Mouse (Mus musculus) bone marrow, adult 2 months (tissue): Measurements from ENCODE around the gene Atp10a. TPM values are rescaled to one million over a fixed set of nuclear protein-coding genes. Genes with fewer than 3 reads are reported as not detected.

Experiments
- H3K27ac ChIP-seq: fragments of 200-500 bp; 2 replicates; pipeline ENCODE4 v1.5.1; 2012; ENCODE audit warnings: low read depth, mild to moderate bottlenecking, control low read depth, inconsistent platforms, low read length; ENCODE audit not compliant: control insufficient read depth, poor library complexity, insufficient read depth
- H3K4me1 ChIP-seq: fragments of 200-500 bp; 2 replicates; pipeline ENCODE4 v1.6.1; 2011; ENCODE audit warnings: low read length; ENCODE audit not compliant: control insufficient read depth, insufficient read depth
- H3K4me3 ChIP-seq: fragments of 200-500 bp; replicated peaks from 2 replicates; pipeline ENCODE3; 2011; ENCODE audit warnings: mild to moderate bottlenecking, low read depth, low read length, control low read depth; ENCODE audit not compliant: control insufficient read depth
- CTCF ChIP-seq: fragments of 200-500 bp; IDR thresholded peaks from 2 replicates; pipeline ENCODE4 v1.5.1; 2011; ENCODE audit warnings: low read length, control low read depth; ENCODE audit not compliant: control insufficient read depth, insufficient read depth
- POLR2A ChIP-seq: fragments of 200-500 bp; IDR thresholded peaks from 2 replicates; pipeline ENCODE4 v1.6.1; 2011; ENCODE audit warnings: low read depth, mild to moderate bottlenecking, control low read depth, low read length, borderline replicate concordance; ENCODE audit not compliant: control insufficient read depth
- WGBS: fragments of 180-500 bp; shearing (Covaris S2); methylation state at CpG from one replicate; pipeline ENCODE4 v1.1.7; 2018; 5-methylcytosine and 5-hydroxymethylcytosine counted together
- polyA plus RNA-seq: library from polyadenylated mRNA; stranded (reverse); fragments of >200 nt; gene quantifications from 2 replicates; pipeline ENCODE4 v1.2.4, GENCODE M21; 2011; ENCODE audit warnings: low replicate concordance; ENCODE audit not compliant: missing spikeins, insufficient read depth, insufficient read length

Atp10a gene
- 0.47 and 2.5 TPM in 2 replicates for polyA plus RNA-seq

GRCm38 (mm10) chr7:58655866-58656265, at the start of gene Atp10a:
Atp10a (plus strand) TSS chr7:58656166.
- TF ChIP-seq CTCF (no peak), POLR2A (no peak)
- Histone ChIP-seq H3K4me3 (no peak within 1 kb of the TSS), H3K27ac (no peak within 1 kb of the TSS), H3K4me1 (peaks cover 2% of the 10 kb centered on the region; the same call in 1 of the 2 replicates)
- WGBS: 78% methylated on average over 6 of the region's 6 CpGs

- no peak for TF ChIP-seq POLR2A
- TF ChIP-seq CTCF: no peak
Measured at GRCm38 (mm10) chr7:58618048-58618447, 37.9 kb upstream of the Atp10a start.

GRCm38 (mm10) chr7:58626305-58627155, 29.4 kb upstream of the Atp10a start:
- H3K4me3 ChIP-seq: no peak overlapping the region
- 9% methylated on average over 9 of the region's 9 CpGs for WGBS
- no peaks in the 10 kb centered on the region for H3K4me1 ChIP-seq
- H3K27ac ChIP-seq: no peak overlapping the region
- no peak for TF ChIP-seq CTCF
- no peak for TF ChIP-seq POLR2A

More at GRCm38 (mm10) chr7:58618048-58618447, 37.9 kb upstream of the Atp10a start:
- WGBS: 72% methylated on average over 1 of the region's 1 CpGs
- no peak overlapping the region for H3K4me3 ChIP-seq
- H3K27ac ChIP-seq: no peak overlapping the region
- no peaks in the 10 kb centered on the region for H3K4me1 ChIP-seq

- 67% methylated on average over 1 of the region's 1 CpGs for WGBS
- Histone ChIP-seq H3K4me1 (no peaks in the 10 kb centered on the region), H3K4me3 (no peak overlapping the region), H3K27ac (no peak overlapping the region)
- TF ChIP-seq POLR2A: no peak
- TF ChIP-seq CTCF: no peak
Measured at GRCm38 (mm10) chr7:58627381-58627780, 28.6 kb upstream of the Atp10a start.

- H3K4me3 ChIP-seq: no peak overlapping the region
- H3K4me1 ChIP-seq: no peaks in the 10 kb centered on the region
- no peak overlapping the region for H3K27ac ChIP-seq
- 78% methylated on average over 2 of the region's 2 CpGs for WGBS
- TF ChIP-seq CTCF: no peak
- TF ChIP-seq POLR2A: no peak
Measured at GRCm38 (mm10) chr7:58629233-58629632, 26.7 kb upstream of the Atp10a start.

GRCm38 (mm10) chr7:58633683-58634082, 22.3 kb upstream of the Atp10a start:
- H3K4me3 ChIP-seq: no peak overlapping the region
- 21% methylated on average over 1 of the region's 1 CpGs for WGBS
- TF ChIP-seq CTCF: no peak
- no peak for TF ChIP-seq POLR2A
- no peak overlapping the region for H3K27ac ChIP-seq
- no peaks in the 10 kb centered on the region for H3K4me1 ChIP-seq

- Histone ChIP-seq H3K27ac (no peak overlapping the region), H3K4me1 (no peaks in the 10 kb centered on the region), H3K4me3 (no peak overlapping the region)
- TF ChIP-seq POLR2A (no peak), CTCF (no peak)
- 89% methylated on average over 2 of the region's 2 CpGs for WGBS
Measured at GRCm38 (mm10) chr7:58639676-58640075, 16.3 kb upstream of the Atp10a start.

GRCm38 (mm10) chr7:58640456-58640855, 15.5 kb upstream of the Atp10a start:
- TF ChIP-seq POLR2A (no peak), CTCF (no peak)
- 85% methylated on average over 4 of the region's 4 CpGs for WGBS
- no peaks in the 10 kb centered on the region for H3K4me1 ChIP-seq
- no peak overlapping the region for H3K27ac ChIP-seq
- no peak overlapping the region for H3K4me3 ChIP-seq

GRCm38 (mm10) chr7:58641916-58642315, 14.1 kb upstream of the Atp10a start:
- no peak overlapping the region for H3K27ac ChIP-seq
- no peaks in the 10 kb centered on the region for H3K4me1 ChIP-seq
- WGBS: 80% methylated on average over 3 of the region's 3 CpGs
- TF ChIP-seq CTCF: no peak
- H3K4me3 ChIP-seq: no peak overlapping the region
